Mouse (Mus musculus) lung, postnatal 4 days (tissue): Measurements from ENCODE around the gene Pigf.
"Not testable (repeated sequence)": the region's sequence is repeated elsewhere in the genome, so short reads cannot be mapped to it uniquely, and the experiment has no call there.

Source experiments
- DNase-seq, 2 experiments: peaks; one replicate each; pipeline ENCODE4 v3.0.0; 2021

Pigf gene

DNA sequence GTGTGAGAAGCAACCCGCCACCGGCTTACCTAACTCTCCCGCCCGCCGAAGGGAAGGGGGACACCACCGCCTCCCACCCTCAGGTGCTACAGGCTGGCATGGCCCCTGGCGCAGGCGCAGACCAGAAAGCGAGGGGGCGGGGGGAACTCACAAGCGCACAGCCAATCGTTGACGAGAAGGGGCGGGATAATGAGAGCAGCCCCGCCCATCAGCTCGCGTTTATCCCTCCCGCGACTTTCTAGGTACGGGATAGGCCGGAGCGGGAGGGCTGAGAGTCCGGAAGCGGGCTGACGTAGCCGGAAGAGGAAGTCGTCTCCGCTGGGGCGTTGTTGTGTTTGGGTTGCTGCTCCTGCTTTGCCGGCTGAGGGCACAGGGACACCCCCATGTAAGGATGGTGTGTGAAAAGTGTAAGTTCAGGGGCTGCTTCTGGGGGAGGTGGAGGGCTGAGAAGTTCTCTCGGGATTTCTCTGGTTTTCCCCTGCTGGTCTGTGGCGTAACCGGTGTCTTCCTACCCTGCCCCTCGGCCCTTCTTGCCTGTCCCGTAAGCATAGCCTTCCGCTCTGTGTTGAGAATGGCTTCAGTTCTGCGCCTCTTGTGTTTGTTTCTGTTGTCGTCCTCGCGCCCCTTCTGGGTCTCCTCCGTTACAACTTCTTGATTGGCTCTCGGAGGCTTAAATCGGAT is at the start of gene Pigf, which contains the start of gene Cript:
Gene Pigf (minus strand): TSS at position 138 of the 681 bp plus-strand sequence.
Gene Cript (plus strand): TSS at position 282 of the 681 bp plus-strand sequence.
- peak; percentile 98 for DNase-seq

DNA sequence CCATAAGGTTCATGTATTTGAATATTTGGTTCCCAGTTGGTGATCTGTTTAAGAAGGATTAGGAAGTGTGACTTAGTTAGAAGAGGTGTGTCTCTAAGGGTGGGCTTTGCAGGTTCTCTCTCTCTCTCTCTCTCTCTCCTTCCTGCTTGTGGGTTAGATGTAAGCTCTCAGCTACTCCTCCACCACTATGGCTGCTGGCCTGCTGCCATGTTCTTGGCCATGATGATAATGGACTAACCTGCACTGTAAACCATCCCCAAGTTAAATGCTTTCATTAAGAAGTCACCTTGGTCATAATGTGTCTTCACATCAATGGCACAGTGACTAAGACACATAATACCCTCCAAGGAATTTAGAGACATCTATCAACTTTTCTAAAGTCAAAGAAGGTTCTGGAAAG is 48.3 kb upstream of the Pigf start:
- DNase-seq = no peak

DNA sequence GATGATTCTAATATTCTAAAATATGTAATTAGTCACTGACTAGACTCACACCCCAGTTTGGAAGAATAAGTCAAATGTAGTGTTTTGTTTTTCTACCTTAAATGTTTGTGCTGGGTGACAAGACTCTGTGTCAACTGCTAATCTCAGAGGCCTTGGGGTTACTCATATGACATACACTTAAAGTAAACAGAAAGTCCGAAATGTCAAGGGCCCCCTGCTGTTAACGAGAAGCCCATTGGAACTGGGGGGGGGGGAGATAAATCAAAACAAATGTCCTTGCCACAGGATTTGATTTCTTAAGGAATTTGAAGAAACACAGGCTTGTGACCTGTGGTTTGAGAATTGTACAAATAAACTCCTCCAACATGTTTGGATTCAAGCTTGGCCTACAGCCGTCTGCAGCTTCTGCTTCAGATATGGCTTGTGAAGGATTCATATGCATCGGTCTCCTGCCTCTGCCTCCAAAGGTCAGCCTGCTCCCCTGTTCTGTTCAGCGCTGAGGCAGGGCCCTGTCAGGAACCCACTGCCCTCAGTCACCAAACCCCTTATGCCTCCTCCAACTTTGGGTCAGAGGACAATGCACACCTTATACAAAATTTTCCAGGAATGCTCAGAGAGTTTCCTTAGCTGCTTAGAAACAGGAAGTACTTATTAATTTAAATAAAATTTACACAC is 47.7 kb upstream of the Pigf start:
- no peak for DNase-seq

DNA sequence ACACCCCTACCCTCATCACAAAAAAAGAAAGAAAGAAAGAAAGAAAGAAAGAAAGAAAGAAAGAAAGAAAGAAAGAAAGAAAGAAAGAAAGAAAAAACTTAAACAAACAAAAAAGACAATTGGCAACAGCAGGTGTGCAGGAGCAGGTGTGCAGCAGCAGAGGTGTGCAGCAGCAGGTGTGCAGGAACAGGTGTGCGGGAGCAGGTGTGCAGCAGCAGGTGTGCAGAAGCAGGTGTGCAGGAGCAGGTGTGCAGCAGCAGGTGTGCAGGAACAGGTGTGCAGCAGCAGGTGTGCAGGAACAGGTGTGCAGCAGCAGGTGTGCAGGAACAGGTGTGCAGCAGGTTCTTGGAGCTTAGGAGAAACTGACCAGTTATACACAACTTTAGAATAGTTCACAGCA is 47.0 kb upstream of the Pigf start:
- not testable (repeated sequence) for DNase-seq

GRCm38 (mm10) chr17:87068997-87069396 is 43.8 kb upstream of the Pigf start:
- no peak for DNase-seq

GRCm38 (mm10) chr17:87063969-87064368 is 38.8 kb upstream of the Pigf start:
- DNase-seq = peak in 1 of 2 experiments; percentile 16

GRCm38 (mm10) chr17:87063461-87063860 is 38.3 kb upstream of the Pigf start:
- no peak for DNase-seq

- DNase-seq = peak; percentile 35 to 56
Measured at GRCm38 (mm10) chr17:87062639-87063038, 37.4 kb upstream of the Pigf start.

- no peak for DNase-seq
Measured at GRCm38 (mm10) chr17:87057486-87058266, 32.5 kb upstream of the Pigf start.

DNA sequence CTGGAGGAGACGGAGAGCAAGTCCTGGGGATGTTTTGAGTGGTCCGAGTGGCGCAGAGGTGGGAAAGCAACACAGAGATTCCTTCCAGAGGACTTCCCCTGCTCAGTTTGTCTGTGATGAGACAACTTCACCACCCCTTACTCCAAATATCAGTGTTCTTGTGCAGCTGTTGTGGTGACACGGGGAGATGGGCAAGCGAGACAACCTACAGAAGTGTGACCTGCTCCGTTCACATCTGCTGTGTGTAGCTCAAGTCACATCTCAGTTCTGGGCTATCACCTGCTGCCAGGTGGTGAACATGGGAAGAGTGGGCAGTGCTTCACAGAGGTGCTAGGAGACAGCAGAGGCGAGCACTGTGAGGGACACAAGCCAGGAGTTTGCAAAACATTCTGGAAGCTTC is 31.6 kb upstream of the Pigf start:
- DNase-seq = no peak

- no peak for DNase-seq
Measured at GRCm38 (mm10) chr17:87055663-87056062, 30.5 kb upstream of the Pigf start.

DNA sequence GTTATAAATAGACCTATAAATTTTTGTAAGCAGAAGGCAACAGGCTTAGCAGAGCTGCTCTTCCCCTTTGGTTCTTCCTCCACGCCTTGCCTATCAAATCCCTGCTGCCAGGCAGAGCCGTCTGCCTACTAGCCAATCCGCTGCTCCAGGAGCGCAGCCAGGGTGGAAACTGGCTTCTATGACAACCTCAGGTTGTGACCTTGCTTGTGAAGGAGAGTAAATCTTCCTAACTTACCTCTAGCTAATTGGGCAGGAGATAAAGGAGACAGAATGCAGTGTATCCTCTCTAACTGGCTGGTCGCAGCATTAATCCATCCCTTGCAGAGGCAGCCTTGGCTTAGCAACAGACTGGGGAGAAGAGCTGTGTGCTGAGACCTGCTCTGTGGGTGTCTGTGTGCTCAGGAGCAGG is 29.8 kb upstream of the Pigf start:
- DNase-seq = peak; percentile 25 to 55

- DNase-seq = no peak
Measured at GRCm38 (mm10) chr17:87053921-87054320, 28.7 kb upstream of the Pigf start.

- no peak for DNase-seq
Measured at GRCm38 (mm10) chr17:87052432-87052831, 27.2 kb upstream of the Pigf start.

DNA sequence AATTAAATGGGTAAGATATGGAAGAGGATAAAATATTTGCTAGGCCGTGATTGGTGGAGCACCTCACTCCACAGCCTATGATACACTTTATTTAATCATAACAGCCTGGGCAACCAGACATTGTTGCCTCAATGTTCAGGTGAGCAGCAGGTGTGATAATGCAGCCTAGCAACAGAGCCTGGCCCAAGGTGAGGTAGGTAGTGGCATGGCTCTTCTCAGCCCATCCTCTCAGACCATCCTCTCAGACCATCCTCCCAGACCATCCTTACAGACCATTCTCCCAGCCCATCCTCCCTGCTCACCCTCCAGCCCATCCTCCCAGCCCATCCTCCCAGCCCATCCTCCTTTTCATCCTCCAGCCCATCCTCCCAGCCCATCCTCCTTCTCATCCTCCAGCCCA is 26.4 kb upstream of the Pigf start:
- DNase-seq = no peak

DNA sequence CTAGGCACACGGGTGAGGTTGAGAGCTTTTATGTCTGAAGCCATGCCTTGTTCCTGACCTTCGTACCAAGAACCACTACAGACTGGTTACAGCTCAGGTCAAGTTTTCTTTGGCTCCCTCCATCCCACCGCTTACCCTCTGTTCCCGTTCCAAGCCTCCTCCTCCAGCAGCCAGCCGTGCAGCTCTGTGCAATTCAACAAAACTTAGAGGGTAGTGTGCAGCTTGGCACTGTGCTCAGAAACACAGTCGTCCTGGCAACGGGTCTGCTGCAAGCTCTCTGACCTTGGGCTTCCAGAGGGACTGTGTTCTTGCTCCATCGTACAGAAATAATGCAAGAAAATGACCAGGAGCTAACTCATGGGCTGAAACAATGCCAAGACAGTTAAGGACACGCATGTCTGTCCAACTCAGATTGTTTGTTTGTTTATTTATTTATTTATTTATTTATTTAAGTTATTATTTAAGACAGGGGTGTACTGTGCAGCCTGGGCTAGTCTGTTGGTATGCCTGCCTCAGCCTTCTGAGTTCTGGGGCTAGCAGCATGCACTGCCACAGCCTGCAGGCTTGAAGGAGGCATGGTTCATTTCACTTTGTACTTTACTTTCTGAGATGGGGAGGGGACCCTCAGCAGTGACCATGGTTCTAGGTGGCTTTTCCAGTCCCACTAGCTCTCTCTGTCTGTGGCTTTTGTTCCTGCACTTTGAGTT is 25.4 kb upstream of the Pigf start:
- peak in 1 of 2 experiments; percentile 48 for DNase-seq

GRCm38 (mm10) chr17:87049696-87050095 is 24.5 kb upstream of the Pigf start:
- DNase-seq = no peak

- DNase-seq = no peak
Measured at GRCm38 (mm10) chr17:87044796-87045195, 19.6 kb upstream of the Pigf start.

DNA sequence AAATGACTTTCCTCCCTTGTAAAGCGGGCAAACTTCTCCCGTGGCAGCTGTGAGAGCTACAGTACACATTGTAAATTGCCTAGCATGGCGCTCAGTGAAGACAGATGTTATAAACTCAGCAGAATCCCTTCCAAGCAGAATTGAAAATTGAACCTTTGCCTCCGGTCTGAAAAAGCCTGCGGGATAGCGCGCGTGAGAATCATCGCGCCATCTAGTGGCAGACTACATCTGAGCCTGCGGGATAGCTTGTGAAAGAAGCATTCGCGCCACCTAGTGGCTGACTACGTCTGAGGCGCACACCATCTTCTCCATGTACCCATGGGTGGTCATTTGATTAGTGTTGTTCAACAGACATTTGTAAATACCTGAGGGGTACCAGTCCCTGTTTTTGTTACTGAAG is 19.2 kb upstream of the Pigf start:
- peak; percentile 87 to 91 for DNase-seq

DNA sequence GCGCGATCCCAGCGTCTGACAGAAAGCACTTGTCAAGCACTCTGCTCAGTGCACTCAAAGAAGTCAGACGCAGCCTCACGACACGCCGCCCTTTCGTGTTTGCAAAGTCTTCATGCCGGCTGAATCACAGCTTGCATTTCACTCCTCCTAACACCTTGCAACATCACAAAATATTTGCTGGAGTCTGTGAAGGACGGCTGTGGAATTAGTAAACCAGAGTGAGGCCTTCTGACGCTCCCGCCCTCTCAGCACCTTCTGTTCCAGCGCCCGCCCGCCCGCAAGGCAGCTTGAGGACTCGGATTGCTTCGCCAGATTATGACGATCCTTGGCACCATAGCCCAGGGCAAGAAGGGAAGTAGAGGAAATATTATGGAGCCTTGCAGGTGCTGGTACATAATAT is 16.5 kb upstream of the Pigf start:
- DNase-seq = peak; percentile 44 to 71

DNA sequence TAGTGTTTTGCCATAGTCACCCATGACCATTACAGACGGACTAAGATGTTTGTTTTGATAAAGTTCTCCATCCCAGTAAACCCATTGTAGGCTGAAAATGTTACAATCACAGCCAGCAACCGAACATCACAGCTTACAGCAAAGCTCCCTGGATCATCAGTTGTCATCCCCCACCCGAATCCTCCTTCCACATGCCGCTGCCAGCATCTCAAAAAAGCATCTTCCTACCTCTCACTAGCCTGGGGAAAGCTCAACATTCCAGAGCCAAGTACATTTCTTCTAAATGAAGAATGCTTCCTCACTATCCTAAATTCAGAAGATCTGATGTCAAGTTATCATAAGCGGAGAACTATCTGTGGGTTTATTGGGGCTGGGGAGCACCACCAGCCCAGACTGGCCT is 13.3 kb upstream of the Pigf start:
- no peak for DNase-seq

- peak in 1 of 2 experiments; percentile 50 for DNase-seq
Measured at GRCm38 (mm10) chr17:87036141-87037073, 11.2 kb upstream of the Pigf start.
